Mouse (Mus musculus) intestine, postnatal 0 days (tissue): ENCODE measurements around the gene Ep300. TPM values are rescaled to one million over a fixed set of nuclear protein-coding genes. Genes with fewer than 3 reads are reported as not detected.
A peak's percentile ranks its signal among the peaks of the same experiment; 100 is the strongest.

Experiments
- ATAC-seq: fragments of 200-750 bp; cut with Nextera tagmentation; 2 replicates; pipeline ENCODE4 v1.8.0; 2017; ENCODE audit warnings: mild to moderate bottlenecking, moderate TSS enrichment, moderate library complexity
- H3K27ac ChIP-seq: fragments of 300-500 bp; sonication (generic); 2 replicates; pipeline ENCODE4 v1.5.1; 2014; ENCODE audit warnings: mild to moderate bottlenecking, low read depth, low read length, moderate library complexity
- H3K27me3 ChIP-seq: fragments of 300-500 bp; sonication (generic); replicated peaks from 2 replicates; pipeline ENCODE4 v1.6.1; 2014; ENCODE audit warnings: low read length, mixed read lengths; ENCODE audit not compliant: control insufficient read depth, insufficient read depth
- H3K36me3 ChIP-seq: fragments of 300-500 bp; sonication (generic); 2 replicates; pipeline ENCODE4 v1.6.1; 2014; ENCODE audit warnings: mild to moderate bottlenecking, moderate library complexity; ENCODE audit not compliant: control insufficient read depth, insufficient read depth
- H3K4me1 ChIP-seq: fragments of 300-500 bp; sonication (generic); replicated peaks from 2 replicates; pipeline ENCODE4 v1.6.1; 2014; ENCODE audit warnings: antibody characterized with exemption, low read length, mixed read lengths; ENCODE audit not compliant: control insufficient read depth, insufficient read depth
- H3K4me2 ChIP-seq: fragments of 300-500 bp; sonication (generic); replicated peaks from 2 replicates; pipeline ENCODE4 v1.6.1; 2014; ENCODE audit warnings: low read depth, mild to moderate bottlenecking, moderate library complexity
- H3K4me3 ChIP-seq: fragments of 300-500 bp; sonication (generic); 2 replicates; pipeline ENCODE4 v1.5.1; 2014; ENCODE audit warnings: low read depth, low read length
- H3K9ac ChIP-seq: fragments of 300-500 bp; sonication (generic); 2 replicates; pipeline ENCODE4 v1.6.1; 2014; ENCODE audit warnings: mild to moderate bottlenecking, low read depth, low read length
- H3K9me3 ChIP-seq: fragments of 300-500 bp; sonication (generic); 2 replicates; pipeline ENCODE4 v1.6.1; 2016; ENCODE audit warnings: mixed run types; ENCODE audit not compliant: control insufficient read depth
- CTCF ChIP-seq: sonication (generic); IDR thresholded peaks from 2 replicates; pipeline ENCODE4 v1.5.1; 2016; ENCODE audit warnings: low read depth, mild to moderate bottlenecking, control low read depth, antibody characterized with exemption, moderate library complexity
- WGBS: fragments of 180-500 bp; shearing (Covaris S2); extraction: QIAGEN DNeasy Blood & Tissue Kit; methylation state at CpG from one replicate; pipeline ENCODE4 v1.1.7; 2014; 5-methylcytosine and 5-hydroxymethylcytosine counted together
- polyA plus RNA-seq: library from polyadenylated mRNA; unstranded; fragments of >200 nt; fragmentation: Nextera tagmentation; extraction: Ambion mirVana; gene quantifications from 2 replicates; pipeline ENCODE4 v1.2.1, GENCODE M21; 2015

Gene Ep300
- polyA plus RNA-seq = 8.9 and 10.0 TPM in 2 replicates

DNA sequence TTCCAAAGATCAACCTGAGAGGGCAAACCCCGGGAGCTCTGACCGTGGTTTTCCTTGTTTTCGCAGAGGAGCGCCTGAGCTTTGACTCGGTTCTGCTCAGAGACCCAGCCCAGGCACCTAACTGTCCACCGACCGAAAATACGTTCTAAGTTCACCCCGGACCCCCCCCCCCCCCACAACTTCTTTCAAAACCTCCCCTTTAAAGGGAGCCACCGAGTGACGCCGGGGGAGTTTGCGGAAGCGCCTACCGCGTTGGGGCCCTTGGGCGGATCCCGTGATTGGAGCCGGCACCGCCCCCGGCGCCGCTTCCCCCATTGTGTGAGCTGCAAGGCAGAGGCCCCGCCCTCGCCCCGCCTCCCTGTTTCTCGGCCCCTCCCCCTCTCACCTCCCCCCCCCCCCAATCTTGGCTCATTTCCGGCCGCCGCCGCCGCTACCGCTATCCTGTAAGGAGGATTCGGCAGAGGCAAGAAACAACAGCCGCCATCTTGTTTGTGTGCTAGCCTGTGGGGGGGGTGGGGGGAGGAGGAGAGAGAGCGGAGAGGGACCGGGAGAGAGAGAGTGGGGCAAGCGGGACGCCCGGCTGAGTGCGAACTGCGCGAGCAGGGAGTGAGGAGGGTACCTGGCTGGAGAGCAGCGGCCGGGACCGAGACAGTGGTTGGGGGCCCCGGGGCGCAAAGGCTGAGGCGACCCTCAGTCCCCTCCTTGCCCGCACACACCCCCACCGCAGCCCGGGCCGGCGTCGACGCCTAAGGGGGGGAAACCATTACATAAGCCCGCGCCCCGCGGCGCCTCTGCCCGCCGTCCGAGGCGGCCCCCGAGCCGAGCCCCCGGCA, at the start of gene Ep300:
TSS of gene Ep300 (plus strand) at position 439 of the 833 bp plus-strand sequence.
- H3K4me2 ChIP-seq = peak within 1 kb of the TSS; percentile 70
- 1% methylated on average over 54 of the region's 68 CpGs for WGBS
- ATAC-seq = peak; percentile 92

DNA sequence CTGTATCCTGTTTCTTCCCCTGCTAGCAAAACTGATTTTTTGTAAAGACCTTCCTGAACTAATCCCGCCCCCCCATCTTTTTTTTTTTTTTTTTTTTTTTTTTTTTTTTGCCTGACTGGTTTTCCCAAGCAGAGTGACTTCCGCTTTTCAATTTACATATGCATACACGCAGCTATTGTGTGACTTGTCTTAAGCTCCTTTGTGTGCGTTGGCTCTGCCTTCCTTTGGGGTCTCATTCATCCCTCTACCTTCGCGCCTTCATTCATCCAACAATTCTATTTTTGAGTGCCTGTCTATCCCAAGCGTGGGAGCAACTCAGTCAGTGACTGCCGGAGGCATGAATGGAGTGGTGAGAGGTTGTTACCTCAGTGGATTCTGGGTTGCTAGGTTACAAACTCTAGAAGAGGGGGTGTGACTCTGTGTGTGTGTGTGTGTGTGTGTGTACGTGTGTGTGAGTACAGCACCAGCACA, 49.2 kb upstream of the Ep300 start:
- Histone ChIP-seq H3K27me3 (no peaks in the 10 kb centered on the region), H3K9ac (no peak overlapping the region), H3K4me3 (no peak overlapping the region), H3K4me1 (no peaks in the 10 kb centered on the region), H3K27ac (no peak overlapping the region), H3K9me3 (no peaks in the 10 kb centered on the region), H3K36me3 (no peaks in the 10 kb centered on the region), H3K4me2 (no peak overlapping the region)
- WGBS = 63% methylated on average over 9 of the region's 9 CpGs
- no peak for ATAC-seq
- TF ChIP-seq CTCF = no peak

More for the DNA sequence above, at the start of gene Ep300:
- H3K9me3 ChIP-seq = no peaks in the 10 kb centered on the region
- no peak for TF ChIP-seq CTCF
- H3K9ac ChIP-seq = peak within 1 kb of the TSS; percentile 98
- no peaks in the 10 kb centered on the region for H3K36me3 ChIP-seq
- no peaks in the 10 kb centered on the region; the same call in 1 of the 2 replicates for H3K4me1 ChIP-seq
- peak within 1 kb of the TSS; percentile 100 for H3K27ac ChIP-seq
- H3K27me3 ChIP-seq = no peaks in the 10 kb centered on the region
- peak within 1 kb of the TSS; percentile 74 for H3K4me3 ChIP-seq

DNA sequence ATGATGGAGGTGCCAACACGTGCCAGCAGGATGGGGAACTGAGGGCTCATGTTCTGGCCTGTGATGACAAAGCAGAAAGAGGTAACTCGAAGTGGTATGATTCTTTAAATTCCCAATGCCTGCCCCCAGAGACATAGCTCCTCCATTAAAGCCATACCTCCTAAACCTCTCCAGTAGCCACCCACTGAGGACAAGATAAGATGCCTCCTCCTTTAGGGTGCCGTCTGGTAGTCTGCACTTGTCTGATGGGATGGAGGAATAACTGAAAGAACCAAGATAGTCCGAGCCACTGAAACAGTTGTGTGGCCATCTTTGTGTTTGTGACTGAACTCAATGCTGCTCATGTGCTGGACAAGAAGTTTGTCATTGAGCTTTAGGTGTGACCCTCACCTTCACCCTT, 47.0 kb upstream of the Ep300 start:
- TF ChIP-seq CTCF = no peak

DNA sequence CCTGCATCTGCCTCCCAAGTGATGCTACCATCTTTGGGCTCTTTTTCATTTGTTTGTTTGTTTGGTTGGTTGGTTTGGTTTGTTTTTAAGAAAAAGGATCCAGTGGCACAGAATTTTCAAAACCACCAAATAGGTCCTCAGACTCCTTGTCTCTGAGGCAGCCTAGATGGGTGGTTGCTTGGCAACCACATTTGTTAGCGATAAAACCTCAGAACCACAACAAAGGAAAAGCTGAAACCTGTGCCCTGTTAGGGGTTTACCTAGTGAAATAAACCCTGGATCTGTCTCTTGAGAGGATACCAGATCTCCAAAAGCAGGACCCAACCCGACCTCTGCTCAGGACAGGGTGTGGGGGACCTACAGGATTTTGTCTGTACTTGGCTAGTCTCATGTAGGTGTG, 45.6 kb upstream of the Ep300 start:
- 0 out of 2 replicates have a peak, but pooled peaks cover 4% of the 10 kb centered on the region for H3K9me3 ChIP-seq
- no peak overlapping the region for H3K4me2 ChIP-seq
- ATAC-seq = no peak
- H3K36me3 ChIP-seq = no peaks in the 10 kb centered on the region
- no peak overlapping the region for H3K4me3 ChIP-seq
- no peaks in the 10 kb centered on the region for H3K4me1 ChIP-seq
- no peak for TF ChIP-seq CTCF
- H3K27me3 ChIP-seq = no peaks in the 10 kb centered on the region
- no peak overlapping the region for H3K27ac ChIP-seq
- H3K9ac ChIP-seq = no peak overlapping the region
- 64% methylated on average over 2 of the region's 2 CpGs for WGBS

More for the DNA sequence above, 47.0 kb upstream of the Ep300 start:
- ATAC-seq = no peak
- no peaks in the 10 kb centered on the region for H3K27me3 ChIP-seq
- no peak overlapping the region for H3K27ac ChIP-seq
- no peak overlapping the region for H3K9ac ChIP-seq
- no peaks in the 10 kb centered on the region for H3K4me1 ChIP-seq
- no peak overlapping the region for H3K4me2 ChIP-seq
- H3K9me3 ChIP-seq = 0 out of 2 replicates have a peak, but pooled peaks cover 3% of the 10 kb centered on the region
- H3K4me3 ChIP-seq = no peak overlapping the region
- 72% methylated on average over 4 of the region's 4 CpGs for WGBS
- no peaks in the 10 kb centered on the region for H3K36me3 ChIP-seq

DNA sequence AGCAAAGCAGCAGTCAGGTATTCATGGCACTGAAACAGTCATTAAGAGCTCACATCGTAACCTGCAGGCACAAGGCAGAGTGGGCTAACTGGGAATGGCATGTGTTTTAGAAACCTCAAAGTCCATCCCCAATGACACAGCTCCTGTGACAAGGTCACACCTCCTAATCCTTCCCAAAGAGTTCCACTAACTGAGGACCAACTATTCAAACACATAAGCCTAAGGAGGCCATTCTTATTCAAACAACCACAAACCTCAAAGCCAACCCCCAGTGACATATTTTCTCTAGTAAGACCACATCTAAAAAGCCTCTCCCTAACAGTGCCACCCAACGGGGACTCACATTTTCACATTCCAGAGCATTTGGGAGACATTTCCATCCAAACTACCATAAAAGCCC, 40.2 kb upstream of the Ep300 start:
- Histone ChIP-seq H3K9ac (no peak overlapping the region), H3K27ac (no peak overlapping the region), H3K36me3 (no peaks in the 10 kb centered on the region), H3K4me2 (no peak overlapping the region), H3K27me3 (no peaks in the 10 kb centered on the region), H3K4me3 (no peak overlapping the region), H3K9me3 (0 out of 2 replicates have a peak, but pooled peaks cover 4% of the 10 kb centered on the region), H3K4me1 (no peaks in the 10 kb centered on the region)
- no peak for TF ChIP-seq CTCF
- WGBS = 97% methylated on average over 2 of the region's 2 CpGs
- ATAC-seq = no peak

DNA sequence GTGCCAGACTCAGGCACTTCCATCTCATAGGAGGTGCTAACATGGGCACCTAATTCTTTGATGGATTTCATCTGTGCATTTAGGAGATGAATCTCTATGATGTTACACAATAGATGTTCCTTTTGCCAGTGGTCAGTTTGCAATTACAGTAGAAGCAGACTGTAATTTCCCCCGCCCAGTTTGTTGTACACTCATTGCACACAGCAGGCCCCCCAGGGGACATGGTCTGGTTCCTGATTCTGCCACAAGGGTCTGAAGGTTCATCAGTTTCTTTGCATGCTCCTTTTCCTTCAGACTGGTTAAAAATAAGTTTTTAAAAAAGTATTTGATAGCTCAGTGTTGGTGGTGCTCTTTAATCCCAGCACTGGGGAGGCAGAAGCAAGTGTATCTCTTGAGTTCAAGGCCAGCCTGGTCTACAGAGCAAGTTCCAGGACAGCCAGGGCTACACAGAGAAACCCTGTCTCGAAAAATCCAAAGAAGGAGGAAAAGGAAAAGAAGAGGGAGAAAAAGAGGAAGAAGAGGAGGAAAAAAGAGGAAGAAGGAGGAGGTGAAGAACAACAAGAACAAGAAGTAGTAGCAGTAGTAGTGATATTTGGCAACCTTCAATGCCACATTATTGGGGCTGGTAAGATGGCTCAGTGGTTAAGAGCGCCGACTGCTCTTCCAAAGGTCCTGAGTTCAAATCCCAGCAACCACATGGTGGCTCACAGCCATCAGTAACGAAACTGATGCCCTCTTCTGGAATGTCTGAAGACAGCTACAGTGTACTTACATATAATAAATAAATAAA, 39.6 kb upstream of the Ep300 start:
- 82% methylated on average over 5 of the region's 5 CpGs for WGBS
- Histone ChIP-seq H3K4me3 (no peak overlapping the region), H3K27ac (no peak overlapping the region), H3K36me3 (no peaks in the 10 kb centered on the region), H3K9ac (no peak overlapping the region), H3K4me1 (no peaks in the 10 kb centered on the region), H3K27me3 (no peaks in the 10 kb centered on the region), H3K4me2 (no peak overlapping the region), H3K9me3 (0 out of 2 replicates have a peak, but pooled peaks cover 4% of the 10 kb centered on the region)
- no peak for TF ChIP-seq CTCF
- no peak for ATAC-seq
